Mouse (Mus musculus) heart, postnatal 0 days (tissue): ENCODE measurements around the gene Gm17304. TPM values are rescaled to one million over a fixed set of nuclear protein-coding genes. Genes with fewer than 3 reads are reported as not detected.

Experiments used
- ATAC-seq: fragments of 200-750 bp; cut with Nextera tagmentation; 2 replicates; pipeline ENCODE4 v1.8.0; 2017; ENCODE audit warnings: low read depth, moderate number of reproducible peaks, moderate library complexity; ENCODE audit not compliant: insufficient read depth
- DNase-seq: peaks from one replicate; pipeline ENCODE4 v3.0.0-alpha.2; 2016; ENCODE audit warnings: low spot score
- H3K27ac ChIP-seq: fragments of 300-500 bp; sonication (generic); 2 replicates; pipeline ENCODE4 v1.5.1; 2014; ENCODE audit warnings: low read depth, mild to moderate bottlenecking
- H3K27me3 ChIP-seq: fragments of 300-500 bp; sonication (generic); 2 replicates; pipeline ENCODE4 v1.6.1; 2014; ENCODE audit warnings: low read length, mixed read lengths; ENCODE audit not compliant: control insufficient read depth, insufficient read depth
- H3K36me3 ChIP-seq: fragments of 300-500 bp; sonication (generic); replicated peaks from 2 replicates; pipeline ENCODE4 v1.6.1; 2014; ENCODE audit warnings: low read length, mixed read lengths; ENCODE audit not compliant: control insufficient read depth, insufficient read depth
- H3K4me1 ChIP-seq: fragments of 300-500 bp; sonication (generic); 2 replicates; pipeline ENCODE4 v1.6.1; 2014; ENCODE audit warnings: antibody characterized with exemption; ENCODE audit not compliant: control insufficient read depth, insufficient read depth
- H3K4me2 ChIP-seq: fragments of 300-500 bp; sonication (generic); 2 replicates; pipeline ENCODE4 v1.6.1; 2014; ENCODE audit warnings: low read depth, mild to moderate bottlenecking, low read length, moderate library complexity
- H3K4me3 ChIP-seq: fragments of 300-500 bp; sonication (generic); 2 replicates; pipeline ENCODE4 v1.5.1; 2014; ENCODE audit warnings: low read depth, low read length
- H3K9ac ChIP-seq: fragments of 300-500 bp; sonication (generic); replicated peaks from 2 replicates; pipeline ENCODE4 v1.6.1; 2014; ENCODE audit warnings: low read depth, low read length, mixed read lengths
- H3K9me3 ChIP-seq: fragments of 300-500 bp; sonication (generic); replicated peaks from 2 replicates; pipeline ENCODE4 v1.6.1; 2016; ENCODE audit warnings: low read length; ENCODE audit not compliant: control insufficient read depth
- CTCF ChIP-seq: IDR thresholded peaks from 2 replicates; pipeline ENCODE4 v1.5.1; 2016; ENCODE audit warnings: antibody characterized with exemption, control low read depth, low read depth
- EP300 ChIP-seq: IDR thresholded peaks from 2 replicates; pipeline ENCODE4 v1.6.1; 2016; ENCODE audit warnings: antibody characterized with exemption, low read depth
- WGBS: fragments of 180-500 bp; shearing (Covaris S2); extraction: QIAGEN DNeasy Blood & Tissue Kit; methylation state at CpG from one replicate; pipeline ENCODE4 v1.1.7; 2014; 5-methylcytosine and 5-hydroxymethylcytosine counted together
- polyA plus RNA-seq: library from polyadenylated mRNA; unstranded; fragments of >200 nt; fragmentation: Nextera tagmentation; extraction: Ambion mirVana; gene quantifications from 2 replicates; pipeline ENCODE4 v1.2.1, GENCODE M21; 2015
- total RNA-seq: library from RNA; depleted of rRNA; stranded (reverse); fragments of >200 nt; gene quantifications from 2 replicates; pipeline ENCODE4 v1.2.3, GENCODE M21; 2014; ENCODE audit warnings: low replicate concordance; rRNA removed

Gene Gm17304
- total RNA-seq (not detected in 2 replicates), polyA plus RNA-seq (not detected in 2 replicates)

GRCm38 (mm10) chr5:106608798-106609197 lies at the start of gene Gm17304:
Gm17304 (plus strand) TSS chr5:106609098.
- H3K9me3 ChIP-seq: no peaks in the 10 kb centered on the region
- 86% methylated on average over 4 of the region's 4 CpGs for WGBS
- no peak for DNase-seq
- no peak within 1 kb of the TSS for H3K9ac ChIP-seq
- H3K27me3 ChIP-seq: no peaks in the 10 kb centered on the region
- ATAC-seq: no peak
- no peak within 1 kb of the TSS for H3K4me3 ChIP-seq
- H3K36me3 ChIP-seq: peaks cover 15% of the 10 kb centered on the region; the same call in 1 of the 2 replicates
- TF ChIP-seq EP300: no peak
- TF ChIP-seq CTCF: no peak
- no peak within 1 kb of the TSS for H3K4me2 ChIP-seq
- H3K4me1 ChIP-seq: no peaks in the 10 kb centered on the region
- H3K27ac ChIP-seq: no peak within 1 kb of the TSS

GRCm38 (mm10) chr5:106560631-106561498 lies 48.0 kb upstream of the Gm17304 start:
- no peak for TF ChIP-seq CTCF
- no peak for TF ChIP-seq EP300
- peak overlapping the region; percentile 58 for H3K4me2 ChIP-seq
- H3K4me3 ChIP-seq: peak overlapping the region; percentile 36
- H3K27me3 ChIP-seq: peaks cover 91% of the 10 kb centered on the region
- H3K27ac ChIP-seq: no peak overlapping the region
- no peaks in the 10 kb centered on the region for H3K9me3 ChIP-seq
- no peak overlapping the region for H3K9ac ChIP-seq
- ATAC-seq: no peak; the same call in 1 of the 2 replicates
- H3K4me1 ChIP-seq: no peaks in the 10 kb centered on the region
- no peak for DNase-seq
- 7% methylated on average over 40 of the region's 40 CpGs for WGBS
- H3K36me3 ChIP-seq: no peaks in the 10 kb centered on the region

GRCm38 (mm10) chr5:106561499-106561822 lies 47.4 kb upstream of the Gm17304 start:
- peak overlapping the region; percentile 36 for H3K4me3 ChIP-seq
- H3K9ac ChIP-seq: no peak overlapping the region

GRCm38 (mm10) chr5:106566025-106566424 lies 42.9 kb upstream of the Gm17304 start:
- H3K4me1 ChIP-seq: no peaks in the 10 kb centered on the region
- WGBS: 44% methylated on average over 6 of the region's 6 CpGs
- no peak overlapping the region for H3K4me3 ChIP-seq
- DNase-seq (no peak), ATAC-seq (no peak)
- no peak overlapping the region for H3K9ac ChIP-seq
- H3K36me3 ChIP-seq: no peaks in the 10 kb centered on the region
- H3K9me3 ChIP-seq: no peaks in the 10 kb centered on the region
- no peak overlapping the region for H3K4me2 ChIP-seq
- TF ChIP-seq EP300: no peak
- no peak for TF ChIP-seq CTCF
- peaks cover 59% of the 10 kb centered on the region for H3K27me3 ChIP-seq
- H3K27ac ChIP-seq: no peak overlapping the region

More at GRCm38 (mm10) chr5:106561499-106561822, 47.4 kb upstream of the Gm17304 start:
- Histone ChIP-seq H3K27me3 (peaks cover 95% of the 10 kb centered on the region), H3K27ac (no peak overlapping the region), H3K36me3 (no peaks in the 10 kb centered on the region), H3K4me1 (no peaks in the 10 kb centered on the region), H3K4me2 (peak overlapping the region; percentile 58), H3K9me3 (no peaks in the 10 kb centered on the region)
- TF ChIP-seq EP300 (no peak), CTCF (no peak)
- 17% methylated on average over 8 of the region's 8 CpGs for WGBS
- ATAC-seq (no peak), DNase-seq (no peak)

GRCm38 (mm10) chr5:106573742-106574559 lies 34.9 kb upstream of the Gm17304 start:
- Histone ChIP-seq H3K4me1 (peaks cover 8% of the 10 kb centered on the region), H3K9me3 (no peaks in the 10 kb centered on the region), H3K36me3 (no peaks in the 10 kb centered on the region), H3K27me3 (peaks cover 25% of the 10 kb centered on the region), H3K9ac (peak overlapping the region; percentile 27), H3K4me2 (peak overlapping the region; percentile 94), H3K4me3 (peak overlapping the region; percentile 55), H3K27ac (no peak overlapping the region)
- WGBS: 7% methylated on average over 44 of the region's 55 CpGs
- ATAC-seq (peak; percentile 78), DNase-seq (no peak)
- TF ChIP-seq EP300 (no peak), CTCF (no peak)
